ENCODE assay signal across 24 mouse cellular contexts in genomic region chr1:69326711-69327110, GRCm38 (mm10).
"Had no signal": no experiment of that assay in that cellular context is flagged by ENCODE, and none has a peak within 500 bp of the region (broad histone marks: within the 10 kb centered on the region; RNA-seq: fewer than 3 reads in every experiment).

No protein-coding gene starts in this region.

- ATAC-seq: liver, embryonic 12.5 days; midbrain, embryonic 13.5 days; midbrain, embryonic 16.5 days had no signal

- H3K9me3 ChIP-seq: limb, embryonic 10.5 days; limb, embryonic 13.5 days; liver, embryonic 12.5 days; liver, embryonic 15.5 days; lung, embryonic 15.5 days; megakaryocyte, embryonic 14.5 days; midbrain, embryonic 10.5 days; midbrain, embryonic 13.5 days; neural tube, embryonic 13.5 days had no signal

- H3K4me1 ChIP-seq: limb, embryonic 10.5 days; limb, embryonic 13.5 days; liver, embryonic 12.5 days; liver, embryonic 15.5 days; lung, embryonic 15.5 days; midbrain, embryonic 13.5 days; neural tube, embryonic 13.5 days had no signal

- DNase-seq: kidney, adult 11 months; kidney, adult 9 months; kidney, postnatal 14 days; kidney, postnatal 4 days; liver; lung, adult 18-20 months; lung, postnatal 10 days; lung, postnatal 36 days; retina, postnatal 1 day; right cerebral cortex, postnatal 25 days; thymus, adult 18-20 months; thymus, postnatal 36 days had no signal

- H3K27me3 ChIP-seq: limb, embryonic 13.5 days; liver, embryonic 12.5 days; liver, embryonic 15.5 days; lung, embryonic 15.5 days; megakaryocyte, embryonic 14.5 days; midbrain, embryonic 13.5 days; neural tube, embryonic 13.5 days had no signal

- H3K4me2 ChIP-seq: limb, embryonic 13.5 days; liver, embryonic 12.5 days; liver, embryonic 15.5 days; lung, embryonic 15.5 days; midbrain, embryonic 13.5 days; neural tube, embryonic 13.5 days had no signal

- H3K4me3 ChIP-seq: layer of hippocampus, adult 2 months; limb, embryonic 10.5 days; limb, embryonic 13.5 days; liver, embryonic 12.5 days; liver, embryonic 15.5 days; lung, embryonic 15.5 days; megakaryocyte, embryonic 14.5 days; midbrain, embryonic 10.5 days; midbrain, embryonic 13.5 days; myocyte; neural tube, embryonic 13.5 days had no signal

- H3K27ac ChIP-seq: layer of hippocampus, adult 2 months; limb, embryonic 10.5 days; limb, embryonic 13.5 days; liver, embryonic 12.5 days; liver, embryonic 15.5 days; lung, embryonic 15.5 days; midbrain, embryonic 10.5 days; midbrain, embryonic 13.5 days; neural tube, embryonic 13.5 days had no signal

- H3K36me3 ChIP-seq: limb, embryonic 10.5 days; limb, embryonic 13.5 days; liver, embryonic 12.5 days; liver, embryonic 15.5 days; lung, embryonic 15.5 days; midbrain, embryonic 10.5 days; midbrain, embryonic 13.5 days; neural tube, embryonic 13.5 days had no signal

- H3K9ac ChIP-seq: limb, embryonic 13.5 days; liver, embryonic 12.5 days; liver, embryonic 15.5 days; lung, embryonic 15.5 days; midbrain, embryonic 13.5 days; neural tube, embryonic 13.5 days had no signal
